Mouse (Mus musculus) splenic B cell, adult 2 months (primary cell): ENCODE data around the gene Gas7.
A peak's percentile ranks its signal among the peaks of the same experiment; 100 is the strongest.

Experiments used
- DNase-seq: peaks from one replicate; pipeline ENCODE4 v3.0.0-alpha.2; 2011; ENCODE audit warnings: low read depth, low spot score
- H3K27me3 ChIP-seq: 2 replicates; pipeline ENCODE4 v1.6.1; 2012; ENCODE audit warnings: mild to moderate bottlenecking, low read length, moderate library complexity, mixed read lengths; ENCODE audit not compliant: control insufficient read depth, poor library complexity, insufficient read depth, severe bottlenecking
- H3K36me3 ChIP-seq: 2 replicates; pipeline ENCODE4 v1.6.1; 2012; ENCODE audit warnings: mild to moderate bottlenecking, low read length, moderate library complexity, mixed read lengths; ENCODE audit not compliant: control insufficient read depth, poor library complexity, insufficient read depth, severe bottlenecking

Gene Gas7

DNA sequence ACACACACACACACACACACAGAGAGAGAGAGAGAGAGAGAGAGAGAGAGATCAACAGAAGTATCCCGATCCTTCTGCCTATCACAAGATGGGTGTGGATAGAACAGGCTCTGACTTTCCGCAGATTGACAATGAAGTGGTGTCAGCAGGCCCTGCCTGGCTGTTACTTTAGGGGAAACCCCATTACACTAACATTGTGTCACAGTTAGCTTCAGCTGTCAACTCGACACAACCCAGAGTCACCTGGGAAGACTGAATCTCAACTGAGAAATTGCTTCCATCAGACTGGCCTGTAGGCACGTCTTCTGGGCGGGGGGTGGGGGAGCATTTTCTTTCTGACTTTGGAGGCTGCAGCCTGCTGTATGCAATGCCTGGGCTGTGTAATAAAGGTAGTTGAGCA, 111.5 kb downstream of the Gas7 start:
- no peak for DNase-seq
- Histone ChIP-seq H3K36me3 (no peaks in the 10 kb centered on the region), H3K27me3 (no peaks in the 10 kb centered on the region)

DNA sequence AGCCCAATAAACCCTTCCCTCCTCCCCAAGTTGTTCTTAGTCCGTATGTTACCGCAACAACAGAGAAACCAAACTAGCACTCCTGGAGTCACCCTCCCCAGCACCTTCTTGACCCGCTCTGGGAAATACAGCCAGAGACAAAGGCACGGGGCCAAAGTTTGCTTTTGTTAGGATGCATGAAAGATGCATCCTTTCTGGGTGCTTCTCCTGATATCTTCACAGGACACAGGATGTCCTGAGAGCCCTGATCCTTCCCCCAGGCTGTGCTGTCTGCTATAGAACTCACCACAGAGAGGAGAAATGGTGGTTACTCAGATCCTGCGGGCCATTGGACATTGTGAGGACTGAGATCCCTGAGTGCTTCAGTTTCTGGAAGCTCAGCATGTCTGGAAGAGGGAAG, 111.9 kb downstream of the Gas7 start:
- DNase-seq = no peak
- H3K27me3 ChIP-seq = no peaks in the 10 kb centered on the region
- H3K36me3 ChIP-seq = no peaks in the 10 kb centered on the region

DNA sequence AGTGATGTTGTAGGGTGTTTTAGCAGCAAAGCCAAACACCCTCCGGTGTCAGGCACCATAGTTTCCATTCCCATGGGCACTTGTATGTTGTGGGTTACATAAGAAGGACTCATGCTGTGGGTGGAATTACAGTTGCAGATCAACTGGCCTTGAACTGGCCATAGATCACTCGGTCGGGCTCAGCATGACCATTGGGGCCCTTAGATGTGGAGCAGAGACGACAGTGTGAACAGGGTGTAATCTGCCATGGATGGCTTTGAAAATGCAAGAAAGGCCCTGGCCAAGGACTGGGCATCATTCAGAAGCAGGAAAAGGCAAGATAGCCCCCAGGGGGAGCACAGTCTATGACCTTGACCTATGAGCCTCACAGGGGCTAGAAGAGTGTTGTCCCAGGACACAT, 112.8 kb downstream of the Gas7 start:
- Histone ChIP-seq H3K27me3 (no peaks in the 10 kb centered on the region), H3K36me3 (no peaks in the 10 kb centered on the region)
- DNase-seq = no peak

DNA sequence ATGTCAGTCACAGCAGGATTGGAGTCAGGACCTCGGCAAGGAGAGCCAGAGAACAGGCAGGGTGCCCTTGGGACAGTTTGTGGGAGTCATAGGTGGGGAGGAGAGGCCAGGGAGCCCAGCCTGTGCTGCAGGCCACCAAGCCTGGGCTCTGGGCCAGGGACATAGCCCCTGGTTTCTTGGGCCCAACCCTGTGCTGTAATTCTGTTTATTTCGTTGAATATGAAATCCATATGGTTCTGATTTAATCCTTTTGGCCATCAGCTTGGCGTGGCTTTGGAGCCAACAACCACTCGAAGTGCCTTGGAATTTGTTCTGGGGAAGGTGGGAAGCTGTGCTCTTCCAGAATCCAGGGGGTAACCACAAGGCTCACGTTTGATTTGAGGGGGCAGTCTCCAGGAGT, 113.6 kb downstream of the Gas7 start:
- Histone ChIP-seq H3K27me3 (no peaks in the 10 kb centered on the region), H3K36me3 (no peaks in the 10 kb centered on the region)
- no peak for DNase-seq

DNA sequence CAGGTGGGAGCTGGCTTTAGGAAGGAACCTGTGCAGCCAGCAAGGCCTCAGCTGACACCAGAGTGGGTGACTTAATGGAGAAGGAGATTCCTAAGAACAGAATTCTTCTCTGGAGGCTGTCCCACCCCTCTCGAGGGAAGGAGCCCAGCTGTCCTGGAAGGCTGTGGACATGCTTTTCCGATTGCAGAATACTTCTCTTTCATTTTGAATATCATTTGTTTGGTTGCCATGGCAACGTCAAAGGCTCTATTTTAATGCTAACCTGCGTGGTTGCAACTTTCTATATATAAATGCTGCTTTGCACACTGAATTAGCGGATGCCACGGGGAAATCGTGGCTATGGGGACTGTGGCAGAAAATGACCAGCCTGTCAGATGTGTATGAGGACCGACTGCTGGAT, 115.7 kb downstream of the Gas7 start:
- Histone ChIP-seq H3K27me3 (no peaks in the 10 kb centered on the region), H3K36me3 (no peaks in the 10 kb centered on the region)
- DNase-seq = peak; percentile 44

DNA sequence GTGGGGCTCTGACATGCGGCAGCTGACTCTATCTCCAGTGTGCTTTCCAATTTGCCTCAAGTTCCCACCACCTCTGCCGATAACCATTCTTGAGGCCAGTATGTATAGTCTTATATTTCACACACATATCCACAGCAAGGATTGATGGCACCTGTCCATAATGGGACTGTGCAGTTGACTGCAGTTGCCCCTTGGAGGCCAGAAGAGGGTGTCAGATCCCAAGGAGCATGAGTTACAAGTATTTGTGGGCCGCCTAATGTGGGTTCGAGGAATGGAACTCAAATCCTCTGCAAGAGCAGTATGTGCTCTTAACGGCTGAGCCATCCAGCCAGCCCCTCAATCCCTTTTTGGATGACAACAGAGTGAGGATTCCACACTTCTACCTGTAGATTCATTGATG, 119.1 kb downstream of the Gas7 start:
- Histone ChIP-seq H3K36me3 (no peaks in the 10 kb centered on the region), H3K27me3 (no peaks in the 10 kb centered on the region)
- no peak for DNase-seq

DNA sequence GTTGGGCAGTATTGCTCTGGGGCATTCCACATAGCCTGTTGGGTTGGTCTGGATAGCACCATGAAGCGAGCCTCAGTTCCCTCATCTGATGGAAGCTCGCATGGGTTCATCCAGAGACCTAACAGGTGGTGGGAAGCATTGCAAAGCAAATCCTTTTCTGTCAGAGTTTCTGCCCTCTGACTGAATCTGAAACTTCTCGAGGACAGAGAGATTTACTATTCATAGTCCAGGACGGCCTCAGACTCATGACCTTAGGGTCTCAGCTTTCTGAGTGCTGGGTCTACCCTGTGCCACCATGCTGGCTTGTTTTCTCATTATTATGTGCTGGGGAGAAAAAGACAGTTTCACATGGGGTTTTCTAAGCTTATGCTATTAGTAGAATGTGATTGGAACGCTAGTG, 122.2 kb downstream of the Gas7 start:
- no peaks in the 10 kb centered on the region for H3K36me3 ChIP-seq
- DNase-seq = no peak
- H3K27me3 ChIP-seq = no peaks in the 10 kb centered on the region

GRCm38 (mm10) chr11:67577994-67578393, 122.8 kb downstream of the Gas7 start:
- no peak for DNase-seq
- Histone ChIP-seq H3K36me3 (no peaks in the 10 kb centered on the region), H3K27me3 (no peaks in the 10 kb centered on the region)

DNA sequence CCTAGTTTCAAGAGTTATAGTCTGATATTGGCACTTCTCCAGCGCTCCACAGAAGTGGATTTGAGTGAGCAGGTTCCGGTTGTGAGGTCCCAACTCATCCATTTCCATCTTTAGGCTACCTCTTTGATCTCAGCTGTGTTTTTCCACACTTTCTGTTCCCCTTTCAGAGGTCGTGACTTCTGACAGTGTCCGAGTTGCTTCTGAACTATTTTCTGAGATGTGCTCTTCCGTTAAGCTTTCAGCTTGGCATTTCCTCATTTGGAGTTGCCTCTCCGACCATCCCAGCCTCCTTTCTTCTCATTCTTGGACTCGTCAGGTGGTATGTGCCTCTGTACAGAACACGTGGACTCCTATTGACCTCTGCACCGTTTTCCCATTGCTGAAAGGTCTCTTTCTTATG, 123.9 kb downstream of the Gas7 start:
- no peaks in the 10 kb centered on the region for H3K36me3 ChIP-seq
- no peaks in the 10 kb centered on the region for H3K27me3 ChIP-seq
- DNase-seq = peak; percentile 38

GRCm38 (mm10) chr11:67581549-67581948, 126.3 kb downstream of the Gas7 start:
- no peak for DNase-seq
- Histone ChIP-seq H3K36me3 (no peaks in the 10 kb centered on the region), H3K27me3 (no peaks in the 10 kb centered on the region)

GRCm38 (mm10) chr11:67582570-67582969, 127.3 kb downstream of the Gas7 start:
- Histone ChIP-seq H3K36me3 (no peaks in the 10 kb centered on the region), H3K27me3 (no peaks in the 10 kb centered on the region)
- no peak for DNase-seq

DNA sequence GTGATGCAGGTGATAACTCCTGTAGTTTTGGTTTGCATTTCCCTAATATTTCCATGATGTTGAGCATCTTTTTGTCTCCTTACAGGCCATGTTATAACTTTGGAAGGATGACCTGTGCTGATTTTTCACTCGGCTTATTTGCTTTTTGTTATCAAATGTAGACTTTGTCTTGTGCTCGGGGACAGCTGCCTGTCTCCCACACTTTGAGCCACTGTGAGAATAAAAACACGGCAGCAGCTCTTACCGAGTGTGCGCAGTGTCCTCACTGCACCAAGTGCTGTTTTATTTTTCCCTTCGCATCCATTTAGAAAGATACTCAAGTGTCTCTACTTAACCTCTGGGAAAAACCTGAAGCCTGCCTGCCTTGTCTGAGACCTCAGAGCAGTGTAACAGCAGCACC, 129.8 kb downstream of the Gas7 start:
- Histone ChIP-seq H3K27me3 (no peaks in the 10 kb centered on the region), H3K36me3 (no peaks in the 10 kb centered on the region)
- DNase-seq = no peak

DNA sequence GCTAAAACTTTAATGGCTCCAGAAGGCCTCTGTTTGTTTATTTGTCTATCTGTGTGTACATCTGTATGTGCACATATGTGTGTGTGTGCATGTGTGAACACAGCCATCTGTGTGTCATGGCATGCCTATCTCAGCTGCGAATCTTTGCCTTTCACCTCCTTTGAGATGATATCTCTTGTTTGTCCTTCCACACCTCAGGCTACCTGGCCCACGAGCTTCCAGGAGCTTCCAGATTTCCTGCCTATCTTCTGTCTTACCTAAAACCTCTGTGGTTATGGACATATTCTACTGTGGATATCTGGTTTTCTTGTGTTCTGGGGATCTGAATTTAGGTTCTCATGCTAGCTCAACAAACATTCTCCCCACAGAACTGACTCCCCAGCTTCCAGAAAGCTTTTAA, 130.4 kb downstream of the Gas7 start:
- H3K27me3 ChIP-seq = no peaks in the 10 kb centered on the region
- no peak for DNase-seq
- H3K36me3 ChIP-seq = no peaks in the 10 kb centered on the region

DNA sequence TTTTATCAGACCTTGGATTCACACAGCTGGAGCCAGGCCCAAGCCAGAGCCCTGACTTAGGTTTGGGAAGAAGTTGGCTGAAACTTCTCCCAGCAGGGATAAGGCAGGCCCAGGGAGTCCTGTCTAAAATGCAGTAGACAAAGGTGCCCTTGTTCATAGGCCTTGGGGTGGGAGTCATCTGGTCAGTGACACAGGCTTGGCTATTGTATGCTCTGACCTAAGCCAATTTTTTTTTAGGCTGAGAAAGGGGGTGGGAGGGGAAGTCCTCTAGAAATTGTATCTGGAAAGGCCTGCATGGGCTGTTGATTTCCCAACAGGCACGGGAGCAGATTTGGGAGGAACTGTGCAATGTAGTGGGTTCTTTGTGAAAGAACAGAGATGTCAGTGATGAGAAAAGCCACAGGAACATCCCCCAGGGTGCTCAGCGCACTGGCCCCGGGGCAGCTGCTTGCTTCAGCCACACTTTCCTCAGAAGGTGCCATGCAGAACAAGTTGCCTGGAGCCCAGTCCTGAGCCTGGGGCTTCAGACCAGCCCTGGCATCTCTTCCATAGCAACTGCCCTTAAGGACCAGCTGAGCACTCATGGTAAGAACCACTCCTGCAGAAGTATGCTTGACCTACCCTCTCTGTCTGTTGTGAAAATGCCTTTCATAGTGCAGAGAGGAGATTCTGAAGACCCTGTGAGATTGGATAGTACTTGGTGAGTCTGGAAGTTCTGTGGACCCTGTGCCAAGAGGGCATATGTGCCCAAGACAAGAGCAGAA, 131.2 kb downstream of the Gas7 start:
- H3K27me3 ChIP-seq = no peaks in the 10 kb centered on the region
- DNase-seq = no peak

GRCm38 (mm10) chr11:67588196-67588827, 133.1 kb downstream of the Gas7 start:
- H3K36me3 ChIP-seq = no peaks in the 10 kb centered on the region
- DNase-seq = no peak
- H3K27me3 ChIP-seq = no peaks in the 10 kb centered on the region

More for the DNA sequence above, 131.2 kb downstream of the Gas7 start:
- H3K36me3 ChIP-seq = no peaks in the 10 kb centered on the region
